Mouse (Mus musculus): ENCODE measurements around the gene Il15ra. TPM values are rescaled to one million over a fixed set of nuclear protein-coding genes. Genes with fewer than 3 reads are reported as not detected.

Il15ra gene
- total and polyA plus RNA-seq, 2 experiments from 2014 or later, result 1.00 to 1.3 TPM

- TF ChIP-seq CTCF (IDR thresholded peaks at IDR 0.05; ENCODE audit: low read depth), result no peak
- WGBS, result 90% methylated on average over 4 of the region's 4 CpGs
- Histone ChIP-seq H3K36me3 (ENCODE audit: insufficient read depth) (no peaks in the 10 kb centered on the region), H3K4me3 (ENCODE audit: low read depth, low read length) (no peak overlapping the region), H3K4me2 (ENCODE audit: low read depth) (no peak overlapping the region), H3K27me3 (ENCODE audit: insufficient read depth, low read length) (no peaks in the 10 kb centered on the region), H3K9ac (no peak overlapping the region), H3K4me1 (ENCODE audit: insufficient read depth) (no peaks in the 10 kb centered on the region), H3K27ac (ENCODE audit: low read depth, low read length) (no peak overlapping the region), H3K9me3 (ENCODE audit: low read length) (no peaks in the 10 kb centered on the region)
- ATAC-seq (no peak), DNase-seq (no peak)
These were observed 40.3 kb upstream of the Il15ra start for GRCm38 (mm10) chr2:11664806-11665205.

GRCm38 (mm10) chr2:11665326-11665725 lies 39.8 kb upstream of the Il15ra start:
- WGBS, result 92% methylated on average over 3 of the region's 3 CpGs
- H3K4me2 ChIP-seq (ENCODE audit: low read depth), result no peak overlapping the region

GRCm38 (mm10) chr2:11672144-11672543 lies 32.9 kb upstream of the Il15ra start:
- H3K9me3 ChIP-seq (ENCODE audit: low read length), result no peaks in the 10 kb centered on the region
- H3K9ac ChIP-seq, result no peak overlapping the region
- TF ChIP-seq CTCF (IDR thresholded peaks at IDR 0.05; ENCODE audit: low read depth), result peak; percentile 11; the same call in 1 of the 2 replicates
- H3K36me3 ChIP-seq (ENCODE audit: insufficient read depth), result no peaks in the 10 kb centered on the region
- no peak overlapping the region for H3K27ac ChIP-seq (ENCODE audit: low read depth, low read length)
- H3K4me3 ChIP-seq (ENCODE audit: low read depth, low read length), result no peak overlapping the region
- 21% methylated on average over 3 of the region's 3 CpGs for WGBS
- H3K4me2 ChIP-seq (ENCODE audit: low read depth), result no peak overlapping the region
- ATAC-seq (no peak), DNase-seq (no peak)
- H3K27me3 ChIP-seq (ENCODE audit: insufficient read depth, low read length), result no peaks in the 10 kb centered on the region
- H3K4me1 ChIP-seq (ENCODE audit: insufficient read depth), result no peaks in the 10 kb centered on the region

More at GRCm38 (mm10) chr2:11665326-11665725, 39.8 kb upstream of the Il15ra start:
- TF ChIP-seq CTCF (IDR thresholded peaks at IDR 0.05; ENCODE audit: low read depth), result no peak
- no peak overlapping the region for H3K27ac ChIP-seq (ENCODE audit: low read depth, low read length)
- H3K9ac ChIP-seq, result no peak overlapping the region
- ATAC-seq (no peak), DNase-seq (no peak)
- H3K36me3 ChIP-seq (ENCODE audit: insufficient read depth), result no peaks in the 10 kb centered on the region
- H3K4me3 ChIP-seq (ENCODE audit: low read depth, low read length), result no peak overlapping the region
- no peaks in the 10 kb centered on the region for H3K27me3 ChIP-seq (ENCODE audit: insufficient read depth, low read length)
- no peaks in the 10 kb centered on the region for H3K4me1 ChIP-seq (ENCODE audit: insufficient read depth)
- H3K9me3 ChIP-seq (ENCODE audit: low read length), result no peaks in the 10 kb centered on the region

- no peaks in the 10 kb centered on the region for H3K36me3 ChIP-seq (ENCODE audit: insufficient read depth)
- H3K27me3 ChIP-seq (ENCODE audit: insufficient read depth, low read length), result no peaks in the 10 kb centered on the region
- no peaks in the 10 kb centered on the region for H3K4me1 ChIP-seq (ENCODE audit: insufficient read depth)
- no peak overlapping the region for H3K27ac ChIP-seq (ENCODE audit: low read depth, low read length)
- H3K4me3 ChIP-seq (ENCODE audit: low read depth, low read length), result no peak overlapping the region
- H3K4me2 ChIP-seq (ENCODE audit: low read depth), result no peak overlapping the region
- DNase-seq, result no peak
- no peak overlapping the region for H3K9ac ChIP-seq
- ATAC-seq, result no peak
- H3K9me3 ChIP-seq (ENCODE audit: low read length), result 0 out of 2 replicates have a peak, but pooled peaks cover 3% of the 10 kb centered on the region
- WGBS, result 86% methylated on average over 7 of the region's 7 CpGs
- TF ChIP-seq CTCF (IDR thresholded peaks at IDR 0.05; ENCODE audit: low read depth), result no peak
These were observed 25.5 kb upstream of the Il15ra start for GRCm38 (mm10) chr2:11679626-11680025.

GRCm38 (mm10) chr2:11682712-11683111 lies 22.4 kb upstream of the Il15ra start:
- Histone ChIP-seq H3K27me3 (ENCODE audit: insufficient read depth, low read length) (no peaks in the 10 kb centered on the region), H3K9me3 (ENCODE audit: low read length) (0 out of 2 replicates have a peak, but pooled peaks cover 3% of the 10 kb centered on the region), H3K4me1 (ENCODE audit: insufficient read depth) (no peaks in the 10 kb centered on the region), H3K4me3 (ENCODE audit: low read depth, low read length) (no peak overlapping the region), H3K4me2 (ENCODE audit: low read depth) (no peak overlapping the region), H3K9ac (no peak overlapping the region), H3K27ac (ENCODE audit: low read depth, low read length) (no peak overlapping the region), H3K36me3 (ENCODE audit: insufficient read depth) (no peaks in the 10 kb centered on the region)
- no peak for ATAC-seq
- DNase-seq, result no peak
- no peak for TF ChIP-seq CTCF (IDR thresholded peaks at IDR 0.05; ENCODE audit: low read depth)
- 58% methylated on average over 4 of the region's 4 CpGs for WGBS

- WGBS, result 82% methylated on average over 4 of the region's 4 CpGs
- DNase-seq (no peak), ATAC-seq (no peak)
- H3K9ac ChIP-seq, result no peak overlapping the region
- no peak overlapping the region for H3K4me3 ChIP-seq (ENCODE audit: low read depth, low read length)
- H3K9me3 ChIP-seq (ENCODE audit: low read length), result no peaks in the 10 kb centered on the region
- no peaks in the 10 kb centered on the region for H3K36me3 ChIP-seq (ENCODE audit: insufficient read depth)
- no peak overlapping the region for H3K4me2 ChIP-seq (ENCODE audit: low read depth)
- H3K27me3 ChIP-seq (ENCODE audit: insufficient read depth, low read length), result no peaks in the 10 kb centered on the region
- H3K27ac ChIP-seq (ENCODE audit: low read depth, low read length), result no peak overlapping the region
- no peak for TF ChIP-seq CTCF (IDR thresholded peaks at IDR 0.05; ENCODE audit: low read depth)
- H3K4me1 ChIP-seq (ENCODE audit: insufficient read depth), result no peaks in the 10 kb centered on the region
These were observed 18.6 kb upstream of the Il15ra start for GRCm38 (mm10) chr2:11686512-11686911.

GRCm38 (mm10) chr2:11687436-11687835 lies 17.7 kb upstream of the Il15ra start:
- no peaks in the 10 kb centered on the region for H3K36me3 ChIP-seq (ENCODE audit: insufficient read depth)
- DNase-seq (peak; percentile 55), ATAC-seq (no peak)
- H3K9ac ChIP-seq, result no peak overlapping the region
- 15% methylated on average over 3 of the region's 3 CpGs for WGBS
- no peaks in the 10 kb centered on the region for H3K27me3 ChIP-seq (ENCODE audit: insufficient read depth, low read length)
- H3K27ac ChIP-seq (ENCODE audit: low read depth, low read length), result no peak overlapping the region
- H3K4me2 ChIP-seq (ENCODE audit: low read depth), result no peak overlapping the region
- H3K9me3 ChIP-seq (ENCODE audit: low read length), result no peaks in the 10 kb centered on the region
- H3K4me1 ChIP-seq (ENCODE audit: insufficient read depth), result no peaks in the 10 kb centered on the region
- peak; percentile 44 for TF ChIP-seq CTCF (IDR thresholded peaks at IDR 0.05; ENCODE audit: low read depth)
- H3K4me3 ChIP-seq (ENCODE audit: low read depth, low read length), result no peak overlapping the region
